Comparison of ENCODE assay signal across 20 mouse cellular contexts in the genomic region with DNA sequence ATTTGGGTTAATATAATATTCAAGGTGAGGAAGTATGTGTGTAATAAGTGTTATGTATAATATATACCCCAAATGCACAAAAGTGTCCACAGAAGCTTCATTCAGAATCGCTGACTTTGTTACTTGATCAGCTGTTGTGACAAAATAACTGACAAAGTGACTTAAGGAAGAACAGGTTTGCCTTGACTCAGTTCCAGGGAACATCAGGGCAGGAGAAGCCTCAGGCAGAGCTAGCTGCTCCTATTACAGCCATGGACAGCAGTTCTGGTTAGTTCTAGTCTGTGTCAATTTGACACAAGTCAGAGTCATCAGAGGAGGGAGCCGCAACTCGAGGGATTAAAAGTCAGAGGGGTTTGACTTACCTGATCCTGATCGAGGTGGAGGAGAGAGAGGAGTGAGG.
DNase-seq lines count a peak whose midpoint lies in the region; ATAC-seq lines count a peak whose summit lies in the region.
"Had no signal": no experiment of that assay in that cellular context is flagged by ENCODE, and none has a peak within 500 bp of the region (broad histone marks: within the 10 kb centered on the region; RNA-seq: fewer than 3 reads in every experiment).

No protein-coding gene starts in this region.

- H3K27me3 ChIP-seq in forebrain, embryonic 11.5 days (ENCODE audit: control insufficient read depth, insufficient read depth, low read length), result no peaks in the 10 kb centered on the region
- H3K27me3 ChIP-seq in forebrain, embryonic 15.5 days, result no peaks in the 10 kb centered on the region
- H3K27me3 ChIP-seq in embryonic facial prominence, embryonic 14.5 days (replicated peaks; ENCODE audit: control insufficient read depth, insufficient read depth, low read length), result no peaks in the 10 kb centered on the region
- H3K27me3 ChIP-seq: embryonic facial prominence, embryonic 12.5 days; embryonic facial prominence, embryonic 15.5 days had no signal

- no peak overlapping the region for H3K9ac ChIP-seq in forebrain, embryonic 11.5 days (ENCODE audit: low read length)
- H3K9ac ChIP-seq in forebrain, embryonic 15.5 days (replicated peaks), result no peak overlapping the region
- H3K9ac ChIP-seq in embryonic facial prominence, embryonic 14.5 days (ENCODE audit: low read depth, low read length), result no peak overlapping the region
- H3K9ac ChIP-seq: embryonic facial prominence, embryonic 12.5 days; embryonic facial prominence, embryonic 15.5 days; forebrain, embryonic 12.5 days; forebrain, postnatal 0 days had no signal

- WGBS in forebrain, embryonic 11.5 days, result 74% methylated on average over 4 of the region's 4 CpGs
- WGBS in forebrain, embryonic 15.5 days, result 69% methylated on average over 4 of the region's 4 CpGs
- 55% methylated on average over 4 of the region's 4 CpGs for WGBS in embryonic facial prominence, embryonic 14.5 days

- H3K4me1 ChIP-seq in forebrain, embryonic 11.5 days (replicated peaks; ENCODE audit: control insufficient read depth, insufficient read depth, low read length), result no peaks in the 10 kb centered on the region
- H3K4me1 ChIP-seq in forebrain, embryonic 15.5 days, result no peaks in the 10 kb centered on the region
- H3K4me1 ChIP-seq in embryonic facial prominence, embryonic 14.5 days (ENCODE audit: control insufficient read depth, insufficient read depth, low read length), result no peaks in the 10 kb centered on the region
- H3K4me1 ChIP-seq: forebrain, embryonic 12.5 days had no signal

- no peaks in the 10 kb centered on the region for H3K9me3 ChIP-seq in forebrain, embryonic 11.5 days (ENCODE audit: control insufficient read depth, low read length)
- H3K9me3 ChIP-seq in forebrain, embryonic 15.5 days, result no peaks in the 10 kb centered on the region
- no peaks in the 10 kb centered on the region for H3K9me3 ChIP-seq in embryonic facial prominence, embryonic 14.5 days (ENCODE audit: control insufficient read depth, low read length)
- H3K9me3 ChIP-seq: embryonic facial prominence, embryonic 12.5 days; embryonic facial prominence, embryonic 15.5 days; forebrain, embryonic 12.5 days had no signal

- H3K4me3 ChIP-seq in forebrain, embryonic 11.5 days (ENCODE audit: low read depth, low read length), result no peak overlapping the region
- no peak overlapping the region for H3K4me3 ChIP-seq in forebrain, embryonic 15.5 days
- no peak overlapping the region for H3K4me3 ChIP-seq in embryonic facial prominence, embryonic 14.5 days (ENCODE audit: low read depth, low read length)
- H3K4me3 ChIP-seq: embryonic facial prominence, embryonic 12.5 days; embryonic facial prominence, embryonic 15.5 days; erythroblast, embryonic 14.5 days; forebrain, embryonic 12.5 days had no signal

- no peak for ATAC-seq in forebrain, embryonic 11.5 days (replicated peaks; ENCODE audit: low FRiP score)
- ATAC-seq in forebrain, embryonic 15.5 days (replicated peaks), result no peak
- ATAC-seq in embryonic facial prominence, embryonic 14.5 days (ENCODE audit: low read depth), result 0 out of 2 replicates have a peak, but pooled peaks have one; percentile 18
- ATAC-seq: forebrain, embryonic 14.5 days; forebrain, postnatal 0 days had no signal

- DNase-seq in forebrain, embryonic 11.5 days (ENCODE audit: low spot score), result peak; percentile 9
- no peak for DNase-seq in embryonic facial prominence, embryonic 14.5 days (ENCODE audit: low spot score)
- DNase-seq in fat pad, adult 2 months (ENCODE audit: extremely low read depth, low read depth, low spot score), result peak; percentile 62
- DNase-seq in kidney, postnatal 4 days, result no peak
- DNase-seq in adrenal gland, postnatal 25 days, result no peak
- DNase-seq: adrenal gland, adult 2 months; adrenal gland, postnatal 10 days; adrenal gland, postnatal 36 days; cerebellum, adult 11-12 months; cerebellum, adult 2 months; cerebellum, adult 9-10 months; cerebellum, postnatal 10 days; cerebellum, postnatal 25 days; forebrain, postnatal 0 days had no signal

- H3K27ac ChIP-seq in forebrain, embryonic 11.5 days (ENCODE audit: low read depth, low read length), result no peak overlapping the region
- no peak overlapping the region for H3K27ac ChIP-seq in forebrain, embryonic 15.5 days (replicated peaks)
- H3K27ac ChIP-seq in embryonic facial prominence, embryonic 14.5 days (replicated peaks; ENCODE audit: low read depth, low read length), result no peak overlapping the region
- H3K27ac ChIP-seq: embryonic facial prominence, embryonic 12.5 days; embryonic facial prominence, embryonic 15.5 days; forebrain, embryonic 12.5 days had no signal

- H3K4me2 ChIP-seq in forebrain, embryonic 11.5 days (ENCODE audit: low read depth, low read length, severe bottlenecking), result no peak overlapping the region
- H3K4me2 ChIP-seq in forebrain, embryonic 15.5 days (replicated peaks), result no peak overlapping the region
- no peak overlapping the region for H3K4me2 ChIP-seq in embryonic facial prominence, embryonic 14.5 days (ENCODE audit: low read depth, low read length)
- H3K4me2 ChIP-seq: embryonic facial prominence, embryonic 12.5 days; embryonic facial prominence, embryonic 15.5 days; forebrain, embryonic 12.5 days had no signal

- no peaks in the 10 kb centered on the region for H3K36me3 ChIP-seq in forebrain, embryonic 11.5 days (ENCODE audit: control insufficient read depth, insufficient read depth, low read length)
- H3K36me3 ChIP-seq in forebrain, embryonic 15.5 days, result no peaks in the 10 kb centered on the region
- no peaks in the 10 kb centered on the region for H3K36me3 ChIP-seq in embryonic facial prominence, embryonic 14.5 days (ENCODE audit: control insufficient read depth, insufficient read depth, low read length)
- H3K36me3 ChIP-seq: embryonic facial prominence, embryonic 12.5 days; embryonic facial prominence, embryonic 15.5 days; forebrain, embryonic 12.5 days had no signal

Comparison
In these comparisons a context has a peak if more than half of its experiments do, and no peak if none do; other contexts are left out.
1. DNase-seq: peak in forebrain, embryonic 11.5 days (single experiment) and fat pad, adult 2 months (single experiment); none in embryonic facial prominence, embryonic 14.5 days (single experiment), kidney, postnatal 4 days (0 of 2) and adrenal gland, postnatal 25 days (single experiment).